Mouse (Mus musculus): ENCODE data around the gene Evpl.

The Evpl gene

GRCm38 (mm10) chr11:116213877-116214510 lies 23.9 kb downstream of the Evpl start:
- no peak for DNase-seq (ENCODE audit: low spot score in 2 of 2)

- no peak for DNase-seq (ENCODE audit: low spot score in 2 of 2)
Observed at GRCm38 (mm10) chr11:116212847-116213246, 25.0 kb downstream of the Evpl start.

GRCm38 (mm10) chr11:116210696-116211095 lies 27.2 kb downstream of the Evpl start:
- no peak for DNase-seq (ENCODE audit: low spot score in 2 of 2)

GRCm38 (mm10) chr11:116209257-116209656 lies 28.6 kb downstream of the Evpl start:
- DNase-seq (ENCODE audit: low spot score in 2 of 2) = no peak

- no peak for DNase-seq (ENCODE audit: low spot score in 2 of 2)
Observed at GRCm38 (mm10) chr11:116208660-116209059, 29.2 kb downstream of the Evpl start.

GRCm38 (mm10) chr11:116206678-116207077 lies 31.2 kb downstream of the Evpl start:
- no peak for DNase-seq (ENCODE audit: low spot score in 2 of 2)

GRCm38 (mm10) chr11:116203150-116203549 lies 34.7 kb downstream of the Evpl start:
- no peak for DNase-seq (ENCODE audit: low spot score in 2 of 2)

- no peak for DNase-seq (ENCODE audit: low spot score in 2 of 2)
Observed at GRCm38 (mm10) chr11:116201151-116201550, 36.7 kb downstream of the Evpl start.

- peak; percentile 95 to 97 for DNase-seq (ENCODE audit: low spot score in 2 of 2)
Observed at GRCm38 (mm10) chr11:116198639-116199531, 39.0 kb downstream of the Evpl start, which contains the start of the genes Ten1 and Acox1. TSS of gene Ten1 (plus strand) at chr11:116198855. TSS of gene Acox1 (minus strand) at chr11:116199045.

- no peak for DNase-seq (ENCODE audit: low spot score in 2 of 2)
Observed at GRCm38 (mm10) chr11:116198132-116198531, 39.7 kb downstream of the Evpl start.

GRCm38 (mm10) chr11:116197584-116197906 lies 40.3 kb downstream of the Evpl start:
- no peak for DNase-seq (ENCODE audit: low spot score in 2 of 2)

GRCm38 (mm10) chr11:116196866-116197583 lies 40.9 kb downstream of the Evpl start:
- DNase-seq (ENCODE audit: low spot score in 2 of 2) = no peak

GRCm38 (mm10) chr11:116196336-116196735 lies 41.5 kb downstream of the Evpl start:
- no peak for DNase-seq (ENCODE audit: low spot score in 2 of 2)

GRCm38 (mm10) chr11:116195252-116195651 lies 42.6 kb downstream of the Evpl start:
- DNase-seq (ENCODE audit: low spot score in 2 of 2) = no peak

GRCm38 (mm10) chr11:116194619-116195018 lies 43.3 kb downstream of the Evpl start:
- DNase-seq (ENCODE audit: low spot score in 2 of 2) = no peak

- no peak for DNase-seq (ENCODE audit: low spot score in 2 of 2)
Observed at GRCm38 (mm10) chr11:116187226-116187930, 50.5 kb downstream of the Evpl start.

- DNase-seq (ENCODE audit: low spot score in 2 of 2) = no peak
Observed at GRCm38 (mm10) chr11:116186360-116186759, 51.5 kb downstream of the Evpl start.

- DNase-seq (ENCODE audit: low spot score in 2 of 2) = peak in 1 of 2 experiments; percentile 26
Observed at GRCm38 (mm10) chr11:116185836-116186235, 52.0 kb downstream of the Evpl start.

GRCm38 (mm10) chr11:116178411-116179121 lies 59.3 kb downstream of the Evpl start:
- DNase-seq (ENCODE audit: low spot score in 2 of 2) = no peak

GRCm38 (mm10) chr11:116176010-116176409 lies 61.9 kb downstream of the Evpl start:
- no peak for DNase-seq (ENCODE audit: low spot score in 2 of 2)

All from right cerebral cortex, adult 2 months (tissue).